Mouse (Mus musculus) olfactory bulb, adult 2 months (tissue): ENCODE data around the gene Pnpo.

ENCODE experiments used
- CTCF ChIP-seq: fragments of 200-500 bp; IDR thresholded peaks from 2 replicates; pipeline ENCODE4 v1.5.1; 2012; ENCODE audit warnings: low read depth, mild to moderate bottlenecking, low read length, moderate library complexity; ENCODE audit not compliant: insufficient read depth
- POLR2A ChIP-seq: fragments of 200-500 bp; IDR thresholded peaks from 2 replicates; pipeline ENCODE4 v1.6.1; 2012; ENCODE audit warnings: mild to moderate bottlenecking, low read depth, low read length, moderate library complexity; ENCODE audit not compliant: insufficient read depth

- no peak for TF ChIP-seq POLR2A
- TF ChIP-seq CTCF, result no peak
These were observed 9.1 kb upstream of the Pnpo start for GRCm38 (mm10) chr11:96952896-96953295.
